Mouse (Mus musculus): ENCODE data around the gene Atp2b2.

Gene Atp2b2

GRCm38 (mm10) chr6:113891225-113891967, 151.0 kb downstream of the Atp2b2 start:
- DNase-seq (ENCODE audit: extremely low spot score, low read depth, low spot score) = no peak

DNA sequence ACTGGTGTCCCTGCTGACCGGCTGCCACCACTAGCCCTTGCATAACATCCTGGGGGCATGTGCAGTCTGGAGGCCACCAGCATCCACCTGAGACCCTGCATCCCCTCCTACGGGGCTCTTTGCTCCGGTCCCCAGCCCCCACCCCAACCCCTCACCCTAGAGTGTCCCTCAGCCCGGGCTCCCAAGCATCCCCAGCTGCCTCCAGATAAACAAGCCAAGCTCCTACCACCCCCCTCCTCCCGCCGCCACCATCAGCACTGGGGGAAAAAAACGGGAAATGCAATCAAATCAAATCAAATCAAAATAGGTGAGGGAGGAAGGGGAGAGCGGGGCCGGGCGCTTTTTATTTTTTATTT, 151.6 kb downstream of the Atp2b2 start:
- no peak for DNase-seq (ENCODE audit: extremely low spot score, low read depth, low spot score)

GRCm38 (mm10) chr6:113890023-113890857, 152.2 kb downstream of the Atp2b2 start:
- no peak for DNase-seq (ENCODE audit: extremely low spot score, low read depth, low spot score)

DNA sequence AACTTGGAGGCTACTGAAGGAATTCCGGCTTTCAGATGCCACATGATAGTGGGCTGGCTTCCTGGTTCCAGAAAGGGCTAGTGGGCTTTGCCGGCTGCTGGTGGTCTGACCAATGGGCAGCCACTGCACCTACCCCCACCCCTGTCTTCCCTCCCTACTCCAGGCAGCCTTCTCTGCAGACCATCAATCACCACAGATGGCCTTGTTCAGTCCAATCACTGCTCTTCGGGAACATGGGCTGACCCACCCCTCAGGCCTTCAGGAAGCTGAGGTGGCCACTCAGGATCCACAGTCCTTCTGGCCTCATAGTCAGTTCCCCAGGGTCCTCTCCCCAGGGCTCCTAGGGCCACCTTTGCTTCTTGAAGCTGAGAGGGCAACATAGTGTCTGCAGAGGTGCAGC, 153.2 kb downstream of the Atp2b2 start:
- no peak for DNase-seq (ENCODE audit: extremely low spot score, low read depth, low spot score)

DNA sequence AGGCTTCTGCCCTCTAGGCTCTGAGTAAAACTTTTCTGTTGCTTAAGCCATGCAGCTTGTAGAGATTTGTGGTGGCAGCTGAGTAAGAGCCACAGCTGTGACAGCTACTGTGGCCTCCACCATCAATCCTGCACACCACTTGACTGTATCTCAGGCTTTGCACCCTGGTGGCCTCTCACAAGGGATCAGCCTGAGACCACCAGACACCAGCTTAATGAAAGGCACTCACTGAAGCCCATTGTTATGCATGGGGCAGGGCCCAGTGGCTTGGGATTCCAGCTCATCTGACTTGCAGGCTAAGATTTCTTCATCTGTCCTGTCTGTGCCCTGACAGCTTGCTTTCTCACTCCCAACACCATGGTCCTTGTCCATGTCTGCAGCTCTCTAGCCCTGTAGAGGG, 155.5 kb downstream of the Atp2b2 start:
- DNase-seq (ENCODE audit: extremely low spot score, low read depth, low spot score) = no peak

DNA sequence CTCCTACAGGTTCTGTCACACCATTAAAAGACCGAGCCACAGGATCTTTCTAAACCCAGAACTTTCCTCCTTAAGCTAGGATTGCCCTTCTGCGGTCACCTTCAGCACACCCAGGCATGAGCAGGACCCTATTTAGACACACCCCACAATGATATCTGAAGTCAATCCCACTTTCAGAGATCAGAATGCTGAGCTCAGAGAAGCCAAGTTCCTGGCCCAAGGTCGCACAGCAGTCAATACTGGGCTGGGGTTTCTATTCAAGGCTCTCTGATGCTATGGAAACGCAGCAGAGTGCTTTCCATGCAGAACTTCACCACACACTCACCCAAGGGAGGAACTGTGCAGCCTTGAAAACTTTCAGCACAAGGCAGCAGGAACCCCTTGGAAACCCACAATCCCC, 157.6 kb downstream of the Atp2b2 start:
- DNase-seq (ENCODE audit: extremely low spot score, low read depth, low spot score) = no peak

DNA sequence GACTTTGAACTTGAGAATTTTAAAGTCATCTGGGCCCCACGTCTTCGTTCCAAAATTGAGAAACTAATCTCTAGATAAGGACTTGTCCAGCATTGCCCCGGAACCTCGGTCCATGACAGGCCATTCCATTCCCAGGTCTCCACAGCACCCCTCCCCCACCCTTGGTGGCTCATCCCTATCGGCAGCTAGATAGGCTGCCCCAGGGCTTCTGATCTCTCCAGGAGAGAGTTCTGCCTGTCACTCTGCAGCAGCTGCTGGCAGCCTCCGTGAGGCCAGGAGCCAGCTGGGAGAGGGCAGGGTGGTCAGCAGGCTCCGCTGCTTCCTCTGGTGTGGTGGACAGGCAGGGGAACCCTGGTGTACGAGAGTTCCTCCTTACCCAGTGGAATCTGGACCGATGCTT, 159.2 kb downstream of the Atp2b2 start:
- no peak for DNase-seq (ENCODE audit: extremely low spot score, low read depth, low spot score)

DNA sequence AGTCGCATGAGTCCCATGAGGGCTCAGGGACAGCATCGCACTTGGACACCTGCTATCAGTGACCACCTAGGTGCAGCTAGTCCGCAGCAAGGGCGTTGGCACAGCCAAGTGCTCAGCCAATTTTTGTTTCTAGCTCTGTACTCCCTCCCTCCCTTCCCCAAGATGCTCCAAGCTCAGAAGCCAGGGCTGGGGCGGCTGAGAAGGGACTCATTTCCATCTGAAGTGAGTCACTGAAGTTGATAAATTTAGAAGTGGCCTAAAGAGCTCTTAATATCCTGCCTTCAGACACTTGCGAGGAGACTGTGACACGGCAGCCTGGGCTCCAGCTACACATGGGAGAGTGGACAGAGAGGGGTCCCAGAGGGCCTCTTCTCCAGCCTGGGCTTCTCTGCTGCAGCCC, 160.0 kb downstream of the Atp2b2 start:
- DNase-seq (ENCODE audit: extremely low spot score, low read depth, low spot score) = no peak

GRCm38 (mm10) chr6:113881561-113882243, 160.7 kb downstream of the Atp2b2 start:
- peak; percentile 24 for DNase-seq (ENCODE audit: extremely low spot score, low read depth, low spot score)

DNA sequence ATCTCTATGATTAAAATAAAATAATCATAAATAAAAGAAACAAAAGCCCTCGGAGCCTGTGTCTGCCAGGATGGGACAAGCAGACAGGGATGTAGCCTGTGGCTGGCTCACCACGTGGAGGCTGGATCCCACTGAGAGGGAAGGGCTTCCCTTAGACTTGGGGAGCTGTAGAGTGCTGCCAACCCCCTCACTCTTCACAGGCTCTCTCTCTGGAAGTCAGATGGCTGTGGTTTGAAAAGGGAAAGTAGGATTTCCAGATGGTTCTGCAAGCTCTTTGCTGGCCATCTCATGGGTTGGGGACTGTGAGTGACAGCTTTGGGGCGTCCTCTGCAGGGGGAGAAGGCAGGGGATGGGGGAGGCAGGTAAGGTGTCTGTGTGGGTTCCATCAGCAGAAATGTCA, 163.0 kb downstream of the Atp2b2 start:
- DNase-seq (ENCODE audit: extremely low spot score, low read depth, low spot score) = no peak

DNA sequence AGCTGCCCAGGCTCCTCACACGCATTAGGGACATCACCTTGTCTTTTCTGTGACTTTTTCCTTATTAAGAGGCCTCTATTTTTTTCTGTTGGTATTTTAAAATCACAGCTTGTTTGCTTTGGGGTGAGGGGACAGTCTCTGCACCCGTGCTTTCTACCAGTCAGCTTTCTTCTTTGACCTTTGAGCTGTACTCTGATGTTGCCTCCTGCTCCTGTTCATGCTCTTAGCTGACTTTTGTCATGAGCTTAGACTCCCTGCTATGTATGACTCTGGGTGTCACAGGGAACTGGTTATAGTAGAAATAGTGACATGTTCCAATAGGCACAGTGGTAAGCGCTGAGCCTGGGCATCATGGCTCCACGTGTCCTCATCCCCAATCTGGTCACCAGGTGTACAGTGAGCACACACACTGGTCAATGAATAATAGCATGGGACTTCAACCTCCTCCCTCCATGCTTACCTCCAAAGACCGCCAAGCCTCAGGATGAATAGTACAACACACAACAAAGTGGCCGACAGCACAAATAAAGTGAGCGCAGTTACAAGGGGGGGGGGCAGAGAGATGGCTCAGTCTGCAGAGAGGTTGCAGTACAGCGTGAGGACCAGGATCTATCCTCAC, 163.8 kb downstream of the Atp2b2 start:
- DNase-seq (ENCODE audit: extremely low spot score, low read depth, low spot score) = no peak

- DNase-seq (ENCODE audit: extremely low spot score, low read depth, low spot score) = no peak
These were observed 165.8 kb downstream of the Atp2b2 start for GRCm38 (mm10) chr6:113876585-113876984.

DNA sequence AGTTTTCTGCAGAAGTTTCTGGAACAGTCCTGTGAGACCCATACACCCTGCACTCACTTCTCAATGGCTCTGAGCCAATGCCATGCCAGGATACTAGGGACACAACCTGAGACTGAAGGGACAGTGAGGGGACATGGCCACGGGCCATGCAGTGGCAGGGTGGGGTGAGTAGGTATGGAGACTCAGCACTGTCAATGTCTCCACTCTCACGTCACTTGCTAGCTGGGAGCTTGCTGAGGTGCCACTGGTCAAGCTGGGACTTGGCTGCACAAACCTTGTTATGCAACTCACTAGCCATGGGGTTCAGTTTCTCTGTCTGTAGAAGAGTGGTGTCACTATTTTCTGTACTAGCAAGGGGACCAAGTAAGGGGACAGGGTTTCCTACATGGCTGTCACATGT, 167.2 kb downstream of the Atp2b2 start:
- DNase-seq (ENCODE audit: extremely low spot score, low read depth, low spot score) = no peak

DNA sequence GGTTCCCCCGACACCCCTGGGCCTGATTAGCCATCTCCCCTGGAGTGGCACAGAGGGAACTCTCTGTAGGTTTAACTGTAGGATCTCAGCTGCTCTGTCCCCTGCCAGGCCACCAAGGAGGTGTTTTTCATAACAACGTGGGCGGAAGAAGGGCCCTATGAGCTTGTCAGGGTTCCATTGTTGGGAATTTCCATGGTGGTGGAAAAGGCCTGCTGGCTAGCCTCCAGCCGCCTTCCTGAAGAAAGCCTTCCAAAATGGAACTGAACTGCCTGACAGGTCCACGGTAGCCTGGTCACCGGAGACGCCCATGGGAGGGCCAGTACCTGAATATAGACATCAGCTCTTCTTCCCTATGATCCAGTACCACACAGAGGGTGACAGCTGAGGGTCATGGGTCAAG, 169.8 kb downstream of the Atp2b2 start:
- DNase-seq (ENCODE audit: extremely low spot score, low read depth, low spot score) = no peak

- no peak for DNase-seq (ENCODE audit: extremely low spot score, low read depth, low spot score)
These were observed 171.6 kb downstream of the Atp2b2 start for GRCm38 (mm10) chr6:113870775-113871174.

GRCm38 (mm10) chr6:113868552-113868951, 173.9 kb downstream of the Atp2b2 start:
- DNase-seq (ENCODE audit: extremely low spot score, low read depth, low spot score) = no peak

- no peak for DNase-seq (ENCODE audit: extremely low spot score, low read depth, low spot score)
These were observed 176.7 kb downstream of the Atp2b2 start for GRCm38 (mm10) chr6:113865699-113866098.

- no peak for DNase-seq (ENCODE audit: extremely low spot score, low read depth, low spot score)
These were observed 177.6 kb downstream of the Atp2b2 start for GRCm38 (mm10) chr6:113864812-113865211.

DNA sequence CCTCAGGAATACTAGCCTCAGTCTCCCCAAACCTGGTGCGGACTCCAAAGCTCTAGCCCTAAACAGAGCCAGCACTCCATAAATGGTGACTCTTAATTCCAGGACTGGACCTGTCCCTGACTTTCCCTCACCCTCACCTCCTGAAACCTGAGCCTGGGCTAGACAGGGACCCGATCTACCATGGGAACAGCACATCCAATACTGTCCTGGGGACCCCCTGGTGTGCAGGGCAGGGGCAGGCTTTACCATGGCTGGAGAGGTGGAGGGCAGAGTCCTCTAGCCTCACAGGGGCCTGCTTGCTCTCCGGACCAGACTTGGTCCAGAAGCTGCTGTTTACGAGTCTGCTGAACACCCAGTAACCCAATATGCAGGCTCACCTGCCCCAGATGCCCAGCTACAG, 179.5 kb downstream of the Atp2b2 start:
- DNase-seq (ENCODE audit: extremely low spot score, low read depth, low spot score) = no peak

- no peak for DNase-seq (ENCODE audit: extremely low spot score, low read depth, low spot score)
These were observed 180.5 kb downstream of the Atp2b2 start for GRCm38 (mm10) chr6:113861938-113862337.

DNA sequence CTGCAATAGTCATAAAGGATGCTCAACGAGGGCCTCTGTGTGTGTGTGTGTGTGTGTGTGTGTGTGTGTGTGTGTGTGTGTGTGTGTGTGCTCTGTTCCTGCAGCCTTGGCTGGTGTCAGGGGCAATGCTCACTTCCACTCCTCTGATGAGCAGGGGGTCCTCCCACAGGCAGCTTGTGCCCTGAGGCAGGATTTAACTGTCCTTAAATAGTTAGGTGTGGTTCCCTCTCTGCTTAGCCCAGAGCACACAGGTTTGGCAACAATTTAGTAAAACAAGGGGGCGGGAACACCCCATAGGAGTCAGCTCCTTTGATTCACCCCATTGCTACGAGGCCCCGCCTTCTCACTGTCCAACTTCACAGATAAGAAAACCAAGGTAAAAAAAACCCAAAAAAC, 181.0 kb downstream of the Atp2b2 start:
- DNase-seq (ENCODE audit: extremely low spot score, low read depth, low spot score) = no peak

Measured in hindlimb bud, embryonic 11.5 days (tissue).